Mouse (Mus musculus) CD4-positive, CD25-positive, alpha-beta regulatory T cell, adult 4 months (primary cell): ENCODE results near the gene Shb. TPM values are rescaled to one million over a fixed set of nuclear protein-coding genes. Genes with fewer than 3 reads are reported as not detected.
"Not testable (repeated sequence)": the region's sequence is repeated elsewhere in the genome, so short reads cannot be mapped to it uniquely, and the experiment has no call there.

ENCODE experiments used
- ATAC-seq: one replicate; pipeline ENCODE4 v1.8.0; 2017
- polyA plus RNA-seq, 2 experiments: library from polyadenylated mRNA; unstranded; fragments of 100-300 nt; shearing (Covaris generic); gene quantifications; one replicate each; pipeline ENCODE4 v1.2.1; 2017

The Shb gene
- polyA plus RNA-seq, 2 experiments from 2014 or later, result 0.34 TPM; not detected in 1

DNA sequence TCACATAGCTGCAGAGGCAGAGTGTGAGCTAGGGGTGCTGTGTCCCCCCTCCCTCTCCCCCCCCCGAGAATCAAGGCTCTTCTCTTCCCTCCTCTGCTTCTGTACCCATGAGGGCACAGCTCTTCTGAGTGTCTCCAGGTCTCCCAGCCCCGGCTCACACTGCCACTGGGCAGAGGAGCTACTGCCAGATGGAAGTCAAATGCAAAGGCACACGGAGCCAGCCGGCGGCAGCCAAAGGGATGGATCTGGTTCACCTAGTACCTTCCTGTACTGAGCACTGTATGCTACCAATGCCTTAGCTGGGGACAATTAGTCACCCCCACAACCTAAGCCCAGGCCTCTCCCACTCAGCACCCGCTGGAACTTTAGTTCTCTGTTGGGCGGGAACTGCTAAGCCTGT is 116.0 kb downstream of the Shb start:
- no peak for ATAC-seq

DNA sequence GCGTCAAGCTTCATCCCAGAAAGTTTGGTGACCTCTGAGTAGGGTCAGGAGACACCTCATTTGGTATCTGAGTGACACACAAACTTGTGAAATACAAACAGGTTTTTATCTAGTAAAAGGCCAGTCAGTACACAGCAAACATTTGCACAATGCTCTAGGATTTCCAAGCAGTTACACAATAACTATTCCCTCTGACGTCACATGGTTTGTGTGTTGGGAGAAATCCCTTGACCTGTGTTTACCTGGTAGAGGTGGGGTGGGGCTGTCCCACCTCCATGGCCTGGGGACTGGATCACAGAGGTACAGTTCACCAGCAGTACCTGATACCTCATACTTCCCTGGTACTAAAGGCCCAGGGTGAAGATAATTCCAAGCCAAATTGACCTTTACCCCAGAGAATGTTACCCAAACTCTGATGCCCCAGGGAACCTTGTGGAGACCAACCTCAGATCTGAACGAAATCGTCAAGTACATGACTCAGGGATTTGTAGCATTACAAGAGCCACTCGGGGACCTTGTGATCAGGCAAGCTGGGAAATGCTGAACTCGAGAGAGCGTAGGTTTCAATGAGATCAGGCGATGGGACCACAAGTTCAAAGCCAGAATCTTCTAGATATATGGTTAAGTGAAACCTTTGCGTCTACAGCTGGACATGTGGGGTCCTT is 118.5 kb downstream of the Shb start:
- ATAC-seq, result no peak

- no peak for ATAC-seq
Observed at GRCm38 (mm10) chr4:45412433-45413192, 119.7 kb downstream of the Shb start.

DNA sequence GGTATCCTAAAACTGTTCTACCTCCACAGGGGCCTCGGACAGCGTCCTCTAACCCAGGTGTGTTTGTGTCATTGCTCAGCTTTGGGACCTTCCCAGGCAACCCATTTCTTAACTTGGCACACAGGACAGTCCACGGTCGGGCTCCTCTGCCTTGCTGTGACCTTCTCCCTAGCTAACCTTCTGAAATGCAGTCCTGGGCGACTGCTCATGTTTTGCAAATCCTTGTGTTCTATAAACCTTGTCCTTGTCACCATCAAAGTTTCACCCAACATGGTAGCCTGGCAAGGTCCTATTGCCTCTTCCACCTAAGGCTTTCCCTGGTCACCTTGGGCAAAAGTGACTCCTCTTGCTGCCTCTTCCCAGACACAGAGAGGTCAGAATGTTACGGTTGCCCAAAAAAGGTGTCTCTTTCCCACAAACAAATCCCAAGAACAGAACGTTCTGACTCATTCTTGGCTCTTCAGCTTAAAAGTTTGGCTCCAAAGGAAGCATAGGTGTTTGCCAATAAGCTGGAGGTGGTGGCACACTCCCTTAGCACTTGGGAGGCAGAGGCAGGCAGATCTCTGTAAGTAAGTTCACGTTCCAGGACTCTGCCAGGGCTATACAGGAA is 121.0 kb downstream of the Shb start:
- no peak for ATAC-seq

DNA sequence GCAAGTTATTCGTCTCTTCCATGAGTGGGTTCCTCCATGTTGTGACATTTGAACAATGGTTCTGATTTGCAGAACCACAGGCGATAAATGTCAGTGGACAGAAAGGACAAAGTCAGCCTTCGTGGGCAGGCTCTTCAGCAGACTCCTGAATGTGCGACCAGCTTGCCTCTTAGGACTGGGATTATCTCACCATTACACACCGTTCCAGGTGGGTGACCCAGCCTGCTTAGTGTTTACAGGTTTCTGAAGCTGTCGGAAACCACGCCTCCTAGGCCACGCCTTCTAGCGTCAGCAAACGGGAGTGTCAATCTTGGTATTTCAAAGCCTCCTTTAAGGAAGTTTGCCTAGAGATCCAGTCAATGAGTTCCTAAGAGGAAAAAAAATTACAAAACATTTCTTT is 123.0 kb downstream of the Shb start:
- ATAC-seq, result peak; percentile 69

DNA sequence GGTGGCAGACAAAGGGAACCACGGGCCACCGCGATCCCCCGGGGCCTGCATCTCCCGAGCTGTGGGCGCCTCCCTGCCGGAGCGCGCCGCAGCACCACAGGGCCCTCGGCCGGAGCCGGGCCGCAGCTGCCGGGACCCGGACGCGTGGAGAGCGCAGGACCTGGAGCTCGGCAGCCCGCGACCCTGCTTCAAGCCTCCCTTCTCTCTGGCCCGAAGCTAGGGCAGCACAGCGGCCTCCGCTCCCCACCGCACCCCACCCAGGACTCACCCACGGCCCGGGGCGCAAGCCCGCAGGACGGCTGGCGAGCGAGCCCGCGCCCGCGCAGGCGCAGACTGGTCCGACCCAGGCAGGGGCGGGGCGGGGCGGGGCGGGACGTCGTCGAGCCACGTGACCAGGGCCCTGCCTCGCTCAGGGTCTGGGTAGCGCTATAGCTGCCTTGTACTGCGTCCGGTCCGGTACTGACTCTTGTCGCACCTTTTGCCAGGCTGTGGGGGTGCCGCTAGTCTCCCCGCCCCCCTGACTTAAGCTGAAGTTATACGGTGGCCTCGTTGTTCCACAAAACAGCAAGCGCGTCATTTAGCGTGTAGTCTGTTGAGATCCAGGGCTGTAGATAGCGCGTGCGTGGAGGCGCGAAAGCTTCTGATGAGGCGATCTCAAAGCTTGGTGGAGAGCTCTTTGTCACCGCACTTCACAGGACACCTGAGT is 123.7 kb downstream of the Shb start, which contains the start of gene Slc25a51:
Slc25a51 (minus strand) TSS at position 340 of the 706 bp plus-strand sequence.
- ATAC-seq, result peak; percentile 88

DNA sequence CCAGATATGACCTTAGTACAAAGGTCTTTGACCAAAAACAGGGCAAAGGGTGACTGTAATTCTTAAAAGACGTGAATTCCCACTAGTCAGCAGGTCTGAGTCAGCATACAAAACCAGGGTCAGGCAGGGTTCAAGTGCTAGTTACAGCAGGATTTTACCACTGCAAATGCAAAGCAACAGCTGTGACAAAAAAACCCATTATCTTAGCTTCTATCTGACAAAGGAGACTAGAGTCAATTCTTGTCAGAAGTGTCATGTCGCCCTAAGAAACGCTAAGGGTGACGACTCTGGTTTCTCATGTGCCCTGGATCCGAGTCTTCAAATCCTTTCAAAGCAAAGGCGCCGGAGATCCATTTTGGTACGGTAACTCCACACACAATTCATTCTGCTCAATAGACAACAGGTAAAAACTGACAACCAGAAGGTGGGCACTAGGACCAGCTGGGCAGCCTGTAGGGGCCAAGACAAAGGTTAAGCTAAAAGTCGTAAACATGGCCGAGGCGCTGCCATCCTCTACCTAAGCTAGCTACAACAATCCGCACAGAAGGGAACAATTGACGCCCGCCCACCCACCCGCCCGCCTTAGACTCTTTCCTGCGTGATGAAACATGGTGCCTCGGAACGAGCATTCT is 124.5 kb downstream of the Shb start:
- no peak for ATAC-seq

GRCm38 (mm10) chr4:45407001-45407702 is 125.1 kb downstream of the Shb start:
- ATAC-seq, result no peak

- no peak for ATAC-seq
Observed at GRCm38 (mm10) chr4:45406397-45406796, 125.9 kb downstream of the Shb start.

DNA sequence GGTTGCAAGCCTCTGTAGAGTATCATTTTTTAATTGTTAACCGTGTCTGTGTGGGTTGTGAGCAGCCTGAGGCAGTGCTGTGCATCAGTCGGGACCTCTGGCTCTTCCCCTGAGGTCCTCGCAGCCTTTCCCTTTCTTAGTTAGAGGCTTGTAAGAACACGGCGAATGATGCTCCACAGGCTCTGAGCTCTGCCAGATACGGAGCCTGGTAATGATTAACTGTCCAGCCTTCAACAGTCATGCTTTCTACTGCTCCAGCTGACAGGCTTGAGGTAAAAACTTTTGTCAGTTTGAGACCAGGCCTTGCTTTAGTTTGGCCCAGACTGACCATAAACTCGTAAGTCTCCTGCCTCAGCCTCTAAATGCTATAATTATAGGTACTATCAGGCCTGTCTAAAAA is 127.0 kb downstream of the Shb start:
- no peak for ATAC-seq

- ATAC-seq, result no peak
Observed at GRCm38 (mm10) chr4:45404086-45404485, 128.2 kb downstream of the Shb start.

DNA sequence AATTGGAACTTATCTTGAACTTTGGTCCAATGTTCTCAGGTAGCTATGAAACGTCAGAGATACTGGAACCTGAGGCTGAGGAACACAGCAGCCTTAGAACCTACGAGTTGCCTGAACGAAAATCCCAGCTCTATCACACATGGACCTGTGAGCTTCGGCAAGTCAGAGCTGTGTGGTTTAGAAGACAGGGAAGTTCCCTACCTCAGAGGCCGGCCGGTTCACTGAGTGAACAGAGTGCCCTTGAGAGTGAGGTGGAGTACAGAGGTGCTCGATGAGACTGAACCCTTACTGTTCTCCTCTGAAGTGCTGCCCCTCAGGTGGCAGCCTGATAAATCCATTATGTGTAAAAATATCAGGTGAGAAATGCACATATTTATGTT is 128.8 kb downstream of the Shb start:
- no peak for ATAC-seq

GRCm38 (mm10) chr4:45402878-45403498 is 129.3 kb downstream of the Shb start:
- peak; percentile 49 for ATAC-seq

DNA sequence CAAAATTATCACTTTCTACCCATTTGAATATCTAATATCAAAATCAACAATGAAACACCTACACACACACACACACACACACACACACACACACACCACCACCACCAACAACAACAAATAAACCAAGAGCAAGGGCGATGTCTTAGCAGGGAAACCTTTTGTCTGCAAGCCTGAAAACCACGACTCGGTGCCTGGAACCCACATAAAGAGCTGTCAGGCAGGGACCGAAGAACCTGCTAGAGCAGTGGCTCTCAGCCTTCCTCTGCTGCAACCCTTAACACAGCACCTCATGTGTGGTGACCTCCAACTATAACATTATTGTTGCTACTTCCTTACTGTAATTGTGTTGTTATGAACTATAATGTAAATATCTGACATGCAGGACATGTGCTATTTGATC is 130.0 kb downstream of the Shb start:
- no peak for ATAC-seq

GRCm38 (mm10) chr4:45399421-45400210 is 132.7 kb downstream of the Shb start:
- ATAC-seq, result no peak

GRCm38 (mm10) chr4:45398315-45398714 is 134.0 kb downstream of the Shb start:
- ATAC-seq, result not testable (repeated sequence)

DNA sequence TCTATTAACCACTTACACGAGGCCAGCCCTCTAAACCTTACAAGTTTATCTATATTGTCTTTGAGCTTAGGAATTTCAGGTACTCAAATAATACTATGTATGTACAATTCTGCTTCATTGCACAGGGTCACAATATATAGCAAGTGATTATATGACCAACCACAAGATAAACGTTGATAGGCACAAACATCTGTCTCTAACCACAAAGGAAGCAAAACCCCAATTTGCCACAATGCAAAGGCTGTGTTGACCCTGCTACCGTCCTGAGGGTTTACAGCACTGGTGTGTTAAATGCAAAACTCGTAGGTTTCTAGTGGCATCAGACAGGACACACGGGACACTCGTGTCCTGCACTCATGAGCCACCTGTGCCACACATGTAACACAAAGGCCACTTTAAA is 136.1 kb downstream of the Shb start:
- not testable (repeated sequence) for ATAC-seq

DNA sequence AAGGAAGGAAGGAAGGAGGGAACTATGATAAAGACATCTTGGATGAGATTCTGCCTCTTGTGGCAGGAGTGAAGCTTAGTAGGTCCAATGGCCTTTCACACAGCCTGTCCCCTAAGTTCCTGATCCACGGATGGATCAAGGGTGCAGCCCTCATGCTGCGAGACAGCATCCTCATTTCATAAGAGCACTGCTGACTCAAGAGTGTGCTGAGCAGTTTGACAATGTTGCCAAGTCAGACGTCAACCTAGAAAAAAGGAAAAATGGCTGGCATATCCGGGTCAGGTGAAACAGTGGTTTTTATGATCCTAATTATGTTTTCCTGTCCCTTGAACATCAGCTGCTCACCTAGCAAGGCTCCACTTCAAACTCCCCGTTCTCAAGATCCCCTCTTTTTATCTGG is 138.6 kb downstream of the Shb start:
- ATAC-seq, result no peak

DNA sequence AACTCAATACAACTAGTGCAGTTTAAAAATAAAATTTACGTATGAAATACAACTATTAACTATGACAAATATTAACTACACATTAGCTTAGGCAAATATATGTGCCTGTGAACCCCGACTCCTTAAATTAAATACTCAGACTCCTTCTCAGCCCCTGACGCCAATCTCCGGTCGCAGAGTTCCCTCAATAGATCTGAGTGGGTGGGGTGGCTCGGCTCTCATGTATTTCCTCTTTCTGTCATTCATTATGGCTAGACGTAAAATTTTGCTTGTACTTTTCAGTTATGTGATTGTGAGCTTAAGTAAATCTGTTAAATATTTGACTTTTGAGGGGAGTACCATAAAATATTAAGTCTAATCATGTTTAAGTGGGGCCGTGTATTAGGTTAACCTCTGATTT is 139.3 kb downstream of the Shb start:
- no peak for ATAC-seq

- no peak for ATAC-seq
Observed at GRCm38 (mm10) chr4:45392572-45392971, 139.7 kb downstream of the Shb start.

DNA sequence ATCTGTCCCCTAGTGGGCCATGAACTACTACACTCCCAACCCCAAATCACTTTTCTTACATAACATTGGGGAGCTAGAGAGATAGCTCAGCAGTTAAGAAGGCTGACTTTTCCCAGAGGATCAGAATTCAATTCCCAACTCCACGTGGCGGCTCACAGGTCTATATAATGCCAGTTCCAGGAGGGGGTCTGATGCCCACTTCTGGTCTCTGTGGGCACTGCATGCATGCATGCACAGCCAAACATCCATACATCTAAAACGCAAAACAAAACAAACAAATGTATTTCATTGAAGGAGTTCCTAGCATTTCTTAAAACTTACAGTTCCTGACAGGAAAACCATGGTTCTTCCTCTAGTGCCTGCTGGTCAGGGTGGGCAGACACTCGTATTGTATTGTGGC is 140.2 kb downstream of the Shb start:
- ATAC-seq, result no peak
